Comparison of ENCODE assay signal across 22 mouse cellular contexts in the genomic region with DNA sequence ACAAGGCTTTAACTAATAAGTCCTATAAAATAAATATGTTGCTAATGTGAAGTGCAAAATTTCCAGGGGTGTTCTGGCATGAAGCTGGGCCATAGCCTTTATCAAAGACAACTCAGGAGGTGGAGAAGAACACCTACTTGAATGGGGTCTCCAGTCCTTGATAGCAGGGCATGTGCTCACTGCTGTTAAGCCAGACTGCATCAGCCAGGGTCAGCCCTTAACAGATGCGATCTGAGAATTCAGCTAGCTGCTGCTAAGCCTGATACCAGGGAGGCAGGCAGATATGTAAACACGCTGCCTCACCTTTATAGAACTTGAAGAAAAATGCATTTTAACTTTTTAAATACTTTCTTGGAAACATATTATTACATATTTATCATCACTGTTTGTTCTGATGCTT.
"Had no signal": no experiment of that assay in that cellular context is flagged by ENCODE, and none has a peak within 500 bp of the region (broad histone marks: within the 10 kb centered on the region; RNA-seq: fewer than 3 reads in every experiment).

No protein-coding gene starts in this region.

- H3K27me3 ChIP-seq: limb, embryonic 13.5 days; megakaryocyte, embryonic 14.5 days; neural tube, embryonic 12.5 days; neural tube, embryonic 15.5 days; stomach, embryonic 15.5 days had no signal

- H3K4me2 ChIP-seq: limb, embryonic 13.5 days; lung, embryonic 14.5 days; midbrain, embryonic 11.5 days; neural tube, embryonic 12.5 days; neural tube, embryonic 15.5 days; stomach, embryonic 15.5 days had no signal

- H3K4me1 ChIP-seq: limb, embryonic 10.5 days; neural tube, embryonic 12.5 days; neural tube, embryonic 15.5 days had no signal

- H3K9me3 ChIP-seq: limb, embryonic 10.5 days; limb, embryonic 13.5 days; megakaryocyte, embryonic 14.5 days; neural tube, embryonic 12.5 days; neural tube, embryonic 15.5 days; stomach, embryonic 15.5 days had no signal

- ATAC-seq: inflammation-experienced regulatory T-cells, adult 6 months; intestine, embryonic 16.5 days; lung, postnatal 0 days had no signal

- H3K4me3 ChIP-seq: limb, embryonic 10.5 days; limb, embryonic 13.5 days; megakaryocyte, embryonic 14.5 days; neural tube, embryonic 12.5 days; neural tube, embryonic 15.5 days; stomach, embryonic 15.5 days had no signal

- H3K9ac ChIP-seq: limb, embryonic 13.5 days; lung, embryonic 14.5 days; neural tube, embryonic 12.5 days; neural tube, embryonic 15.5 days; stomach, embryonic 15.5 days had no signal

- DNase-seq: kidney, adult 18-20 months; kidney, adult 9 months; kidney, postnatal 14 days; kidney, postnatal 4 days; layer of hippocampus, adult 9-11 months; lung, embryonic 14.5 days; lung, postnatal 36 days; midbrain, embryonic 14.5 days; right cerebral cortex, adult 18-20 months; right cerebral cortex, postnatal 25 days; spleen, adult 18-20 months; thymus, postnatal 25 days had no signal

- H3K36me3 ChIP-seq: limb, embryonic 10.5 days; limb, embryonic 13.5 days; neural tube, embryonic 12.5 days; neural tube, embryonic 15.5 days; stomach, embryonic 15.5 days had no signal

- H3K27ac ChIP-seq: limb, embryonic 10.5 days; limb, embryonic 13.5 days; neural tube, embryonic 12.5 days; neural tube, embryonic 15.5 days; stomach, embryonic 15.5 days had no signal
